Mouse (Mus musculus): ENCODE results near the gene Akr1b8. TPM values are rescaled to one million over a fixed set of nuclear protein-coding genes. Genes with fewer than 3 reads are reported as not detected.
"Not testable (repeated sequence)": the region's sequence is repeated elsewhere in the genome, so short reads cannot be mapped to it uniquely, and the experiment has no call there.

The Akr1b8 gene
- total RNA-seq, 4 experiments from 2014 or later, result 0.89 to 1.2 (median 0.89) TPM; not detected in 1

GRCm38 (mm10) chr6:34398431-34398830, 44.5 kb downstream of the Akr1b8 start:
- DNase-seq (ENCODE audit: low spot score in 2 of 2), result no peak

- DNase-seq (ENCODE audit: low spot score in 2 of 2), result no peak
These were observed 45.8 kb downstream of the Akr1b8 start for GRCm38 (mm10) chr6:34399606-34400220.

GRCm38 (mm10) chr6:34400696-34401095, 46.8 kb downstream of the Akr1b8 start:
- DNase-seq (ENCODE audit: low spot score in 2 of 2), result no peak

- DNase-seq (ENCODE audit: low spot score in 2 of 2), result no peak
These were observed 52.8 kb downstream of the Akr1b8 start for GRCm38 (mm10) chr6:34406746-34407145.

- DNase-seq (ENCODE audit: low spot score in 2 of 2), result no peak
These were observed 53.5 kb downstream of the Akr1b8 start for GRCm38 (mm10) chr6:34407403-34407802.

- no peak for DNase-seq (ENCODE audit: low spot score in 2 of 2)
These were observed 58.1 kb downstream of the Akr1b8 start, which contains the start of gene Akr1b7 for GRCm38 (mm10) chr6:34412023-34412422. Gene Akr1b7 (plus strand): TSS chr6:34412334.

GRCm38 (mm10) chr6:34412688-34413087, 58.8 kb downstream of the Akr1b8 start:
- no peak for DNase-seq (ENCODE audit: low spot score in 2 of 2)

- DNase-seq (ENCODE audit: low spot score in 2 of 2), result not testable (repeated sequence)
These were observed 59.5 kb downstream of the Akr1b8 start for GRCm38 (mm10) chr6:34413386-34413785.

- no peak for DNase-seq (ENCODE audit: low spot score in 2 of 2)
These were observed 62.6 kb downstream of the Akr1b8 start for GRCm38 (mm10) chr6:34416521-34416920.

Other genes with a start within 250 kb of the Akr1b8 start
- gene Slc35b4, start 177.0 kb upstream of the Akr1b8 start, total RNA-seq (2022), result 10 to 100 TPM; 65.9 to 75.7 (median 71.9) TPM
- 10 to 100 TPM; 42.7 to 55.3 (median 49.4) TPM for gene Akr1b3, start 36.6 kb upstream of the Akr1b8 start, total RNA-seq (2022)
- gene Akr1b10, start 30.1 kb downstream of the Akr1b8 start, total RNA-seq (2022), result 10 to 100 TPM; 22.6 to 27.2 (median 23.6) TPM
- 1 to 10 TPM in 1 of 4 experiments, under 1 TPM in 1, not detected in 2; 0.39 to 1.0 TPM for gene Akr1b7, start 58.2 kb downstream of the Akr1b8 start, total RNA-seq (2022)
- gene Bpgm, start 122.1 kb downstream of the Akr1b8 start, total RNA-seq (2022), result 10 to 100 TPM; 67.9 to 77.1 (median 72.1) TPM
- 10 to 100 TPM; 18.9 to 22.6 (median 20.5) TPM for gene Cald1, start 244.4 kb downstream of the Akr1b8 start, total RNA-seq (2022)

Measured in left cerebral cortex, adult 8-10 months (tissue).